Mouse (Mus musculus) kidney, embryonic 15.5 days (tissue): ENCODE data around the gene Slc36a2. TPM values are rescaled to one million over a fixed set of nuclear protein-coding genes. Genes with fewer than 3 reads are reported as not detected.
"Not testable (repeated sequence)": the region's sequence is repeated elsewhere in the genome, so short reads cannot be mapped to it uniquely, and the experiment has no call there.

Experiments used
- ATAC-seq: fragments of 200-750 bp; cut with Nextera tagmentation; replicated peaks from 2 replicates; pipeline ENCODE4 v1.8.0; 2017; ENCODE audit warnings: moderate TSS enrichment; ENCODE audit not compliant: low FRiP score
- H3K27ac ChIP-seq: fragments of 300-500 bp; sonication (generic); 2 replicates; pipeline ENCODE4 v1.5.1; 2015; ENCODE audit warnings: mild to moderate bottlenecking, inconsistent platforms
- H3K27me3 ChIP-seq: fragments of 300-500 bp; sonication (generic); 2 replicates; pipeline ENCODE4 v1.6.1; 2015; ENCODE audit warnings: inconsistent platforms
- H3K36me3 ChIP-seq: fragments of 300-500 bp; sonication (generic); 2 replicates; pipeline ENCODE4 v1.6.1; 2015; ENCODE audit warnings: inconsistent platforms
- H3K4me1 ChIP-seq: fragments of 300-500 bp; sonication (generic); 2 replicates; pipeline ENCODE4 v1.6.1; 2015; ENCODE audit warnings: inconsistent platforms
- H3K4me2 ChIP-seq: fragments of 300-500 bp; sonication (generic); 2 replicates; pipeline ENCODE4 v1.6.1; 2015; ENCODE audit warnings: moderate library complexity, mild to moderate bottlenecking, inconsistent platforms
- H3K4me3 ChIP-seq: fragments of 300-500 bp; sonication (generic); replicated peaks from 2 replicates; pipeline ENCODE4 v1.5.1; 2015; ENCODE audit warnings: mild to moderate bottlenecking, inconsistent platforms
- H3K9ac ChIP-seq: fragments of 300-500 bp; sonication (generic); 2 replicates; pipeline ENCODE4 v1.6.1; 2015; ENCODE audit warnings: mild to moderate bottlenecking, inconsistent platforms
- H3K9me3 ChIP-seq: fragments of 300-500 bp; sonication (generic); replicated peaks from 2 replicates; pipeline ENCODE4 v1.6.1; 2016; ENCODE audit warnings: inconsistent platforms
- WGBS: fragments of 180-500 bp; shearing (Covaris S2); methylation state at CpG from one replicate; pipeline ENCODE4 v1.1.7; 2015; ENCODE audit warnings: mixed read lengths; 5-methylcytosine and 5-hydroxymethylcytosine counted together
- polyA plus RNA-seq: library from polyadenylated mRNA; unstranded; fragments of >200 nt; fragmentation: Nextera tagmentation; extraction: Ambion mirVana; gene quantifications from 2 replicates; pipeline ENCODE4 v1.2.1, GENCODE M21; 2015

Slc36a2 gene
- polyA plus RNA-seq, 1 experiment from 2014 or later, result 0.83 TPM

DNA sequence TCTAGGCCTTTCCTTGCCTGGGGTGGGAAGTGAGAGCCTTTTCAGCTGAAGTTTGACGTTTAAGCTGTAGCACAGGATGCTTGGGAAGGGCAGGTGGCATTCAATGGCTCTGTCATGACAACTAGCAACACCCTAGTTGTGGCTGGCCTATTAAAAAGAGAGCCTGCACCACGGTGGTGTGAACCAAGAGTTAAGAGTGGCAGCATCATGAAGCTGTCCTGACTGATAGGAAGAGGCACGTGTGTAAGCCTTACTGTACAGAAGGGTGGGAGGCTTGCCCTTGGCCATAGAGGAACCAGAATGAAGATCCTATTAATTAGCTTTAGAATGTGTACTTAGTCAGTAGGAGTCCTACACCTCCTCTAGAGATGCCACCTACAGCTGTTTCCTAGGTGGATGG, 56.5 kb downstream of the Slc36a2 start:
- Histone ChIP-seq H3K27ac (no peak overlapping the region), H3K9me3 (no peaks in the 10 kb centered on the region), H3K4me3 (no peak overlapping the region), H3K36me3 (no peaks in the 10 kb centered on the region), H3K4me2 (no peak overlapping the region), H3K9ac (no peak overlapping the region), H3K4me1 (no peaks in the 10 kb centered on the region), H3K27me3 (no peaks in the 10 kb centered on the region)
- ATAC-seq, result no peak
- 68% methylated on average over 3 of the region's 3 CpGs for WGBS

DNA sequence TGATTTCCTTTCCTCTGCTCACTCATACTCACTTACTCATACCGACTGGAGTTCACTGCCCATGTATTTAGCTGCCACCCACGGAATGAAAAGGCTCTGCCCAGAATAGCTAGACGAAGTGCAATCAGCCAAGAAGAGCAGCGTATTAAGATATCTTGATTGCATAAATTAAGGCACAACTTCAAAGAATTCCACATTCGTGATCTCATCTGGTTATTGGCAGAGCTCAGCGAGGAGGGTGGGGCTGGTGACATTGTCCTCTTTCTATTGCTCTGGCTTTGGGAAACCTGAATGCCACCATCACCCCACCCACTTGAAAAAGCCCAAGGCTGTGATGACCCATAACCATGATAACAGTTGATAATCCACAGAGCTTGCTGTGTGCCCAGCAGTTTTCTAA, 56.9 kb downstream of the Slc36a2 start:
- Histone ChIP-seq H3K9ac (no peak overlapping the region), H3K4me1 (no peaks in the 10 kb centered on the region), H3K4me2 (no peak overlapping the region), H3K27ac (no peak overlapping the region), H3K9me3 (no peaks in the 10 kb centered on the region), H3K27me3 (no peaks in the 10 kb centered on the region), H3K36me3 (no peaks in the 10 kb centered on the region), H3K4me3 (no peak overlapping the region)
- no peak for ATAC-seq
- 72% methylated on average over 6 of the region's 6 CpGs for WGBS

DNA sequence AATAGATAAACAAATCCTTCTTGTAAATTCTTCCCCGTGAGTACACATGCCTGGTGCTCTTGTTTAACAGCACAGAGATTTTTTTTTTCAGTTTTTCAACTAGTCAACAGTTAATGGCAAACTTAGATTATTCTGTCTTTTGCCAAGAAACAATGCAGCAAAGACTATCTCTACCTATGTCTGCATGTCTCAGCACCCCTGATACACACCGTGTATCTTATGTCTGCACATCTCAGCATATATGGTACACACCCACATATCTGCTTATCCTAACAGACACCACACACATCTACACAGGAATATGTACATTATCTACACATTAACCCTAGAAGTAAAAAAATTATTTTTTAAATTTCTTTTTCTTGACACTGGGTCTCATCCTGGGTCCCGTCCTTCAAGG, 58.2 kb downstream of the Slc36a2 start:
- WGBS, result 70% methylated on average over 3 of the region's 3 CpGs
- Histone ChIP-seq H3K4me1 (no peaks in the 10 kb centered on the region), H3K4me2 (no peak overlapping the region), H3K4me3 (no peak overlapping the region), H3K9ac (no peak overlapping the region), H3K27ac (no peak overlapping the region), H3K9me3 (no peaks in the 10 kb centered on the region), H3K27me3 (no peaks in the 10 kb centered on the region), H3K36me3 (no peaks in the 10 kb centered on the region)
- no peak for ATAC-seq

DNA sequence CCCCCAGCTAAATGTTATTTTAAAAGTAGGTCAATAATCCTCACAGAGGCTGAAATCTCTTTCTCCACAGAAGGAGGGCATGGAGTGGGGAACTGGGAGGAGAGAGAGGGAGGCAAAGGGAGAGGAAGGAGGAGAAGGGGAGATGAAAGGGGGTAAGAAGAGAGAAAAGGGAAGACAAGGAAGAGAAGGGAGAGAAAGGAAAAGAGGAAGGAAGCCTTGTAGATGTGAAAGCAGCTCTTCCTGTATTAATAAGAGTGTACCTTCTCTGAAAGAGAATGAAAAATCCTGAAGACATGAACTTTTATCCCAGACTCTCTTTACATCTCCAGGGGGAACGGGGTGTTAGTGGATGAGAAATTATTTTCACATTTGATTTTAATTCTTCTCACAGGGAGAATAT, 63.4 kb downstream of the Slc36a2 start:
- H3K9ac ChIP-seq, result no peak overlapping the region
- peaks cover 5% of the 10 kb centered on the region; the same call in 1 of the 2 replicates for H3K9me3 ChIP-seq
- H3K4me3 ChIP-seq, result no peak overlapping the region
- 0 out of 2 replicates have a peak, but pooled peaks cover 7% of the 10 kb centered on the region for H3K4me1 ChIP-seq
- WGBS, result 97% methylated on average over 1 of the region's 1 CpGs
- H3K27me3 ChIP-seq, result no peaks in the 10 kb centered on the region
- H3K4me2 ChIP-seq, result no peak overlapping the region
- H3K36me3 ChIP-seq, result no peaks in the 10 kb centered on the region
- ATAC-seq, result no peak
- peak overlapping the region; percentile 67 for H3K27ac ChIP-seq

DNA sequence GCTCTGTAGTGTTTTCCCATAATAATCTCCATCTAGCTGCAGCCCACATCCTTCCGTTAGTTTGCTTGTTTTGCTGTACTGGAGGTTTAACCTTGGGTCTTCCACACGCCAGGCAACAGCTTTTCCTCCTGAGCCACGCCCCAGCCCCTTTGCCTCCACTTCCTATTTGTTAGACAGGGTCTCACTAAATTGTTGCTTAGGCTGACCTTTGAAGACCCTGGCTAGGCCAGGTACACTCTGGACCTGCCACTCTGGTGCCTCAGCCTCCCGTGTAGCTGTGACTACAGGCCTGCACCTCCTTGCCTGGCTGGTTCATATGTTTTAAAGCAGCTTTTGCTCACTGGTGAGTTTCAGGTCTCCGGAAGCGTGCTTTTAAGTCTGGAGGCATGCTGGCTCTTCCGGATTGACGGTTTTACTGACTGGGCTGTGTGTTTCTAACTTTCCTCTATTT, 64.0 kb downstream of the Slc36a2 start:
- peaks cover 5% of the 10 kb centered on the region; the same call in 1 of the 2 replicates for H3K9me3 ChIP-seq
- WGBS, result 46% methylated on average over 8 of the region's 8 CpGs
- H3K36me3 ChIP-seq, result no peaks in the 10 kb centered on the region
- peak overlapping the region; percentile 67 for H3K27ac ChIP-seq
- no peak overlapping the region for H3K4me3 ChIP-seq
- no peak for ATAC-seq
- H3K4me2 ChIP-seq, result no peak overlapping the region
- H3K9ac ChIP-seq, result no peak overlapping the region
- 0 out of 2 replicates have a peak, but pooled peaks cover 7% of the 10 kb centered on the region for H3K4me1 ChIP-seq
- no peaks in the 10 kb centered on the region for H3K27me3 ChIP-seq

DNA sequence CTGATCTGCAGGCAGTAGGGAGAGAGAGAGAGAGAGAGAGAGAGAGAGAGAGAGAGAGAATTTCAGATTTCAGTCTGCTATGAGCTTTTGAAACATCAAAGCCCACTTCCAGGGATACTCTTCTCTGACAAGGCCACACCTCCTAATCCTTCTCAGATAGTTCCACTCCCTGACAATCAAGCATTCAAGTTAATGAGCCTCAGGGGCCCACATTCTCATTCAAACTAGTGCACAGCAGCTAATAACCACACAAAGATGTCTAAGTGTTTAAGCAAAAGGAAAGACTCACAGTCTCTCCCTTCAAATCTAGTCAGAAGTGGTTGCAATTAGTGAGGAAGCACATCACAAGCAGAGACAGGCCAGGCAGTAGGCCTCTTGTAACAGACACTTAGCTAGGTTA, 64.6 kb downstream of the Slc36a2 start:
- H3K27me3 ChIP-seq, result no peaks in the 10 kb centered on the region
- H3K36me3 ChIP-seq, result no peaks in the 10 kb centered on the region
- no peak overlapping the region for H3K4me3 ChIP-seq
- H3K27ac ChIP-seq, result peak overlapping the region; percentile 67; the same call in 1 of the 2 replicates
- H3K9me3 ChIP-seq, result peaks cover 5% of the 10 kb centered on the region; the same call in 1 of the 2 replicates
- H3K4me2 ChIP-seq, result no peak overlapping the region
- 0 out of 2 replicates have a peak, but pooled peaks cover 7% of the 10 kb centered on the region for H3K4me1 ChIP-seq
- H3K9ac ChIP-seq, result no peak overlapping the region
- ATAC-seq, result no peak

DNA sequence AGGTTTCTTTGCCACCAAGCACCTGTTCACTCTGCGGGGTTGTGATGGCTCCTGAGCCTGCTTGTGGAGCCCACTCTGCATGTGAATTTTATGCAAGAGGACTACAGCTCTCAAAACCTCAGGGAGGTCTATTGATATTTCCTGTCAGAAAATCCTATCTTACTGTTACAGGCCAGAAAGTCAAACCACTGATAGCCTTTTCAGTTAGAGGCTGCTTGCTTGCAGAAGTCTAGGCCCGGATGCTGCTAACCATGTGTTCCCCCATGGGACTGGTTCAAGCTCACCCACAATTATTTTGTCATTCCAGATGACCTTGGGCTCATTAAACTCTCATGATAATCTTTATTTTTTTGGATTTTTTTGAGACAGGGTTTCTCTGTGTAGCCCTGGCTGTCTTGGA, 67.8 kb downstream of the Slc36a2 start:
- 87% methylated on average over 2 of the region's 2 CpGs for WGBS
- Histone ChIP-seq H3K9me3 (peaks cover 5% of the 10 kb centered on the region; the same call in 1 of the 2 replicates), H3K36me3 (no peaks in the 10 kb centered on the region), H3K4me1 (0 out of 2 replicates have a peak, but pooled peaks cover 11% of the 10 kb centered on the region), H3K27ac (no peak overlapping the region), H3K4me3 (no peak overlapping the region), H3K4me2 (no peak overlapping the region), H3K9ac (no peak overlapping the region), H3K27me3 (no peaks in the 10 kb centered on the region)
- ATAC-seq, result no peak

DNA sequence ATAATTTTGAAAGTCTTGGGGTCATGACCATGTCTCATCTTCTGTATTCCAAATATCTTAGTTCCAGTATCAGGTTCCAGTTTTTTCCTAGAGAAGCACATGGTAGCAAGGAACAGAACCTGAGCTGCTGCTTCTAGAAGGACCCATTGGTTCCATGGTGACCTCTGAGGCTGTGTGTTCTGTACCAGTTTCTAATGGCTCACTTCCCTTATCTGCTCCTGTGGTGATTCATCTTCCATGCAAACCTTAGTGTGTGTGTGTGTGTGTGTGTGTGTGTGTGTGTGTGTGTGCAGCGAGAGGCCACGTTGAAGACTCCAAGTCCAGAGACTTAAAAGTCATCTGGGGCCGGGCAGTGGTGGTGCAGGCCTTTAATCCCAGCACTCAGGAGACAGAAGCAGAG, 68.9 kb downstream of the Slc36a2 start:
- no peak for ATAC-seq
- no peaks in the 10 kb centered on the region for H3K27me3 ChIP-seq
- H3K9ac ChIP-seq, result no peak overlapping the region
- 94% methylated on average over 3 of the region's 3 CpGs for WGBS
- no peak overlapping the region for H3K4me3 ChIP-seq
- H3K4me2 ChIP-seq, result no peak overlapping the region
- H3K36me3 ChIP-seq, result no peaks in the 10 kb centered on the region
- peaks cover 15% of the 10 kb centered on the region for H3K4me1 ChIP-seq
- no peak overlapping the region for H3K27ac ChIP-seq
- H3K9me3 ChIP-seq, result peaks cover 5% of the 10 kb centered on the region; the same call in 1 of the 2 replicates

DNA sequence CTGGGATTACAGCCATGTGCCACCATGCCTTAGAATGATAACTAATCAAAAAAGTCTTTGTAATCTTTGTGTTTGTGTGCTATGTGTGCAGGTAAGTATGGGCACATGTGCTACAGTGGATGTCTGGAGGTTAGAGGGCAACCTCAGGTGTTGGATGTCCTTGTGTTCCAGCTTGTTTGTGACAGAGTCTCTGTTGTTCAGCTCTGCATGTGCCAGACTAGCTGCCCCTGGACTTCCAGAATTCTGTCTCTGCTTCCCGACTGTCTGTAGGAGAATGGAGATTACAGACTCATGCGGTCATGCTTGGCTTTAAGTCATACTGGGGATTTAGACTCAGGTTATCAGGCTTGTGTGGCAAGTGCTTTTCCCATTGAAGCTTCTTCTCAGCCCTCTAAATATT, 70.6 kb downstream of the Slc36a2 start:
- ATAC-seq, result no peak

DNA sequence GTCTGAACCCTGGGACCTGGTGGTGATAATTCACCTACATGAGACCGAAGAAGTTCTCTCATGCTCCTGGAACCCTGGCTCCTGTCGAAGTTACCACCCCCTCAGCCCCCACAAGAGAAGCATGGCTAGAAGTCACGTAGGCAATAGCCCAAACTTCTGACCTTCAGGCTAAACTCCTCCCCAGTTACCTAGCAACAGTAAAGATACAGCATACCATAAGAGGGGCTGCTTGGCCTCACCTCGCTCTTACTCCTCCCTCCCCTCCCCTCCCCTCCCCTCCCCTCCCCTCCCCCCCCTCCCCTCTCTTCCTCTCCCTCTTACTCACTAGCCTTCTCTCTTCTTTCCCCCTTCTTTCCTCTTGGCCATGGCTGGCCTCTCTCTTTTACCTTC, 71.0 kb downstream of the Slc36a2 start:
- peaks cover 26% of the 10 kb centered on the region for H3K4me1 ChIP-seq
- H3K27ac ChIP-seq, H3K4me3 ChIP-seq, H3K4me2 ChIP-seq, H3K9ac ChIP-seq, H3K36me3 ChIP-seq, H3K27me3 ChIP-seq, H3K9me3 ChIP-seq, ATAC-seq: not testable (repeated sequence)
- 26% methylated on average over 4 of the region's 4 CpGs for WGBS

More for the DNA sequence above, 70.6 kb downstream of the Slc36a2 start:
- no peaks in the 10 kb centered on the region for H3K9me3 ChIP-seq
- H3K27me3 ChIP-seq, result no peaks in the 10 kb centered on the region
- no peak overlapping the region for H3K4me2 ChIP-seq
- WGBS, result 84% methylated on average over 2 of the region's 2 CpGs
- H3K36me3 ChIP-seq, result no peaks in the 10 kb centered on the region
- H3K9ac ChIP-seq, result no peak overlapping the region
- no peak overlapping the region for H3K4me3 ChIP-seq
- no peak overlapping the region for H3K27ac ChIP-seq
- peaks cover 26% of the 10 kb centered on the region for H3K4me1 ChIP-seq

DNA sequence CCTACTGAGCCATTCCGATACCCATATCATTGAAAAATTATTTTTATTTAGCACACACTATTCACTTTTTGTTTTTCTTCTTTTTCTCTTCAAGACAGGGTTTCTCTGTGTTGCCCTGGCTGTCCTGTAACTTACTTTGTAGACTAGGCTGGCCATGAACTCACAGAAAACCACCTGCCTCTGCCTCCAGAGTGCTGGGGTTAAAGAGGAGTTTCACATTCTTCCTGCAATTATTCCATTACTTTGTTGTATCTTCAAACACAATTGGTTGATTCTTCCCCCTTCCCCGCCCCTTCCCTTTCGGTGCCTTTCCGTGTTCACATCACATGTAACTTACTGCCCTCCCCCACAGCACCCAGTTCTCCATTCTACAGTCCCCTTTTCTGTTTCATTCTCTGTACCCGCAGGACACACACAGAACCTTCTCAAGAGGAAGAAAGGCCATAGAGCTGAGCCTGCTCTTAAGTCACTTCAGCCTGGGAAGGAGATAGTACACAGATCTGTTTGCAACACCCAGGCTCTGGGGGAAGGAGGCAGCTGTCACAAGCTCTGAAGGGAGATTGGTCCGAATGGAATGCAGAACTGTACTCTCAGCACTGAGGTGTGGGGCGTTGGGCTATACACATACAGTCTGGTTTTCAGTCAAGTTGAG, 71.5 kb downstream of the Slc36a2 start:
- WGBS, result 66% methylated on average over 7 of the region's 7 CpGs
- H3K9ac ChIP-seq, result no peak overlapping the region
- H3K27ac ChIP-seq, result no peak overlapping the region

DNA sequence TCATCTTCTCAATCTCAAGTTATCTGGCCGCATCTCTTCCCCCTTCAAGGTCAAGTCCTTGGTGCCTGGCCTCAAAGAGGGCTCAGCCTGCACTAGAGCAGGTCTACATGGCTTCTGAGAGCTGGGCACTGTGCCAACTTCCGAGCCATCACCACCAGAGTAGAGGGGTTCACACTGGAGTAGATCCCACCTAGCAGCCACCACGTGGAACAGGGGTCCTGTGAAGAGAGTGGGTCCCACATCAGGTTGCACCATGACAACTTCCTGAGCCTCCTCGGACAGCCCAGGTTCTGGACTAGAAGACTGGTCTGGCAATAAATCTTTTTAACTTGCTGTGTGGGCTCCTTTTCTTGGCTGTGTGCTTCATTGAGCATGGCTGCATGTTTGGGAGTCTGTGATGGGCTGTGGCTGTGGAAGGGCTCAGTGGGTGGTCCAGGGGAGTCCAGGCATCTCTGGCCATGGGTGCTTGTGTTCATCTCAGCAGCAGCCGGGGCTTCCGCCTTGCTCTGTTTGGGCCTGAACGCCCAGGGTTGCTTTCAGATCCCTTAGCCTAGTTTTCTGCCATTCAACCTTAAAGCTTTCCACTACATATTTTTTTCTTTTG, 74.2 kb downstream of the Slc36a2 start:
- Histone ChIP-seq H3K27me3 (no peaks in the 10 kb centered on the region), H3K4me1 (peaks cover 26% of the 10 kb centered on the region), H3K36me3 (peaks cover 8% of the 10 kb centered on the region; the same call in 1 of the 2 replicates), H3K4me2 (no peak overlapping the region), H3K27ac (peak overlapping the region; percentile 77), H3K4me3 (no peak overlapping the region), H3K9ac (no peak overlapping the region), H3K9me3 (no peaks in the 10 kb centered on the region)
- ATAC-seq, result peak; percentile 92
- 28% methylated on average over 7 of the region's 7 CpGs for WGBS

More for the DNA sequence above, 71.5 kb downstream of the Slc36a2 start:
- no peaks in the 10 kb centered on the region for H3K9me3 ChIP-seq
- H3K27me3 ChIP-seq, result no peaks in the 10 kb centered on the region
- ATAC-seq, result no peak
- no peak overlapping the region for H3K4me3 ChIP-seq
- peaks cover 5% of the 10 kb centered on the region; the same call in 1 of the 2 replicates for H3K36me3 ChIP-seq
- peaks cover 26% of the 10 kb centered on the region for H3K4me1 ChIP-seq
- no peak overlapping the region for H3K4me2 ChIP-seq
